Mouse (Mus musculus) G1E (cell line): ENCODE measurements around the gene Shroom3.

Experiments used
- CTCF ChIP-seq: IDR thresholded peaks from 2 replicates; pipeline ENCODE4 v1.5.1; 2012; ENCODE audit warnings: low read depth, low read length, inconsistent platforms, mixed read lengths
- GATA1 ChIP-seq: IDR thresholded peaks from 2 replicates; pipeline ENCODE4 v1.6.1; 2012; ENCODE audit warnings: borderline replicate concordance, low read length, inconsistent platforms, mixed read lengths

GRCm38 (mm10) chr5:92888628-92889241 lies 205.5 kb downstream of the Shroom3 start:
- TF ChIP-seq GATA1 (no peak), CTCF (no peak)
